Mouse (Mus musculus): ENCODE results near the gene Kdelc2. TPM values are rescaled to one million over a fixed set of nuclear protein-coding genes. Genes with fewer than 3 reads are reported as not detected.

The Kdelc2 gene
- polyA plus RNA-seq, 2 experiments = 1.5 to 3.0 TPM

DNA sequence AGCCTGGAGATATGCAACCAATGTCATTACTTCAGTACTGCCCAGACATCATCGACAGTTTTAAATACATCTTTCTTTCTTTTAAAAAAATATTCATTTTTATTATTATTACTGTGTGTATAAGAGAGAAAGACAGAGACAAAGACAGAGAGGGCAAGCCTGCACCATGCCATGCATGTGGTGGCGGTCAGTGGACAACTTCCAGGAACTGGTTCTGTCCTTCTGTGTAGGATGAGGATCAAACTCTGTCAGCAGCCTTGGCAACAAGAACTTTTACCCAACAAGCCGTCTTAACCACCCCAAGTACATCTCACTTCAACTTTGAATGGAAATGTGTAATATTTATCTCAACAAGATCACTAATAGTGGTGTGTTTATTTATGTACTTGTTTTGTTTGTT is 41.8 kb upstream of the Kdelc2 start:
- H3K4me1 ChIP-seq (replicated peaks; ENCODE audit: control insufficient read depth in 2 of 2, insufficient read depth in 2 of 2, low read length in 1 of 2) = no peaks in the 10 kb centered on the region
- TF ChIP-seq EP300 (IDR thresholded peaks at IDR 0.05; ENCODE audit: low read depth) = no peak
- TF ChIP-seq CTCF (IDR thresholded peaks at IDR 0.05; ENCODE audit: low read depth) = no peak

DNA sequence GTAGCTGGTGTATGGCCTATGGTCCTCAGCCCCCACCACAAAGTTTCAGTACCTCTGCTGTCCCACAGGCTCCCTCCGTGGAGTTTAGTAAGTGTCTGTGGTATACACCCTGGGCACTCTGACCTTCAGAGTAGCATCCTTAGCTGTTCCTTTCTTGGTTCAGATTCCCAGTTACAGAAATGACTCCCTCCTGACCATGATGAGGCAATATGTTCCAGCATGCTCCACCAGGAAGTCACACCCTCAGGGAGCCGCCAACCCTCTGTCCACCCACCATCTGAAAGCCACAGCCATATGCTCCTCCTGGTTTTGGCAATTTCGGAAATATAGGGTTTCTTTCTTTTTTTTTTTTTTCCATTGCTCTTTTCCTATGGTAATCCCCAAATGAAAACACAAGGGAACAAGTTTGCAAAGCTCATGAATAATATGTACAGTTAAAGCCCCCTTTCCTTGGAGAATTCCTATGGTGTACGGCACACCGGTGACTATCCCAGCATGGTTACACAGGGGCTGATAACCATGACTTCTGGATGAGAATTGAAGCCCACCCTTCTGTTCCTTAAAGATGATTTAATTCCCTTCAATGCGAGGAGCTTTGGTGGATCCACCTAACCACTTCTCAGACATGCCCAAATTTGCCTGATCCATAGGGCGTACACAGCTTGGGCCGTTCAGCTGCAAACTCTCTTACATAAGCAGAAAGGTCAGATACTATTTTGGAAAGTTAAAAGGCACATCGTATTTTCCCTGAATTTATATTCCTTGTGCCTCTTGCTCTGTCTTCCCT is 39.0 kb upstream of the Kdelc2 start:
- H3K36me3 ChIP-seq (replicated peaks; ENCODE audit: control insufficient read depth, insufficient read depth, low read depth) = no peaks in the 10 kb centered on the region
- no peak for DNase-seq (ENCODE audit: low read depth in 3 of 3, low spot score in 3 of 3)
- H3K9me3 ChIP-seq (ENCODE audit: control insufficient read depth, low read length) = no peaks in the 10 kb centered on the region
- H3K9ac ChIP-seq (replicated peaks) = no peak overlapping the region
- no peak for ATAC-seq (ENCODE audit: insufficient read depth)
- no peak overlapping the region for H3K4me3 ChIP-seq (ENCODE audit: insufficient read depth in 1 of 2, low read depth in 2 of 2, low read length in 2 of 2)
- no peak overlapping the region for H3K4me2 ChIP-seq (ENCODE audit: low read depth)
- no peaks in the 10 kb centered on the region for H3K4me1 ChIP-seq (replicated peaks; ENCODE audit: control insufficient read depth in 2 of 2, insufficient read depth in 2 of 2, low read length in 1 of 2)
- no peaks in the 10 kb centered on the region for H3K27me3 ChIP-seq (ENCODE audit: control insufficient read depth, insufficient read depth, low read length)
- 68% methylated on average over 9 of the region's 9 CpGs for WGBS (ENCODE audit: insufficient replicate concordance)
- TF ChIP-seq CTCF (IDR thresholded peaks at IDR 0.05; ENCODE audit: low read depth) (no peak), EP300 (IDR thresholded peaks at IDR 0.05; ENCODE audit: low read depth) (no peak)
- H3K27ac ChIP-seq = no peak overlapping the region

More for the DNA sequence above, 41.8 kb upstream of the Kdelc2 start:
- Histone ChIP-seq H3K27me3 (ENCODE audit: control insufficient read depth, insufficient read depth, low read length) (no peaks in the 10 kb centered on the region), H3K4me2 (ENCODE audit: low read depth) (no peak overlapping the region), H3K9me3 (ENCODE audit: control insufficient read depth, low read length) (no peaks in the 10 kb centered on the region), H3K36me3 (replicated peaks; ENCODE audit: control insufficient read depth, insufficient read depth, low read depth) (no peaks in the 10 kb centered on the region), H3K27ac (no peak overlapping the region), H3K9ac (replicated peaks) (no peak overlapping the region), H3K4me3 (ENCODE audit: insufficient read depth in 1 of 2, low read depth in 2 of 2, low read length in 2 of 2) (no peak overlapping the region)
- DNase-seq (ENCODE audit: low read depth in 3 of 3, low spot score in 3 of 3) (no peak), ATAC-seq (ENCODE audit: insufficient read depth) (no peak)
- 48% methylated on average over 3 of the region's 3 CpGs for WGBS (ENCODE audit: insufficient replicate concordance)

DNA sequence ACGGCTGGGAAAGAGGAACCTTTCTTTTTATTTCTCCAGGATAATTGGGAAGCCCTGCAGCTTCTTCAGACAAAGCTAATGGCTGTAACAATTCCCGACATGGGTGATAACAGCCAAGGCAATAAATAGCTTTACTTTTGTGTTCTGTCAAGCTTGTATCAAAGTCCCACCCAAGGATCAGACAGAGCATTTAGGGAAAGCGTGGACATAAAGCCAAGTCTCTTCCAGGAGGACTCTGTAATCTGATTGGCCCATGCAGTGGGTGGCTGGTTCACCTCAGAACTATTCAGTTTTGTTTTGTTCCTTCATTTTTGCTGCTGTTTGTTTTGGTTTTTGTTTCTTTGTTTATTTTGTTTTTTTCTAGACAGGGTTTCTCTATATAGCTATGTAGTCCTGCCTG is 38.1 kb upstream of the Kdelc2 start:
- TF ChIP-seq CTCF (IDR thresholded peaks at IDR 0.05; ENCODE audit: low read depth) (no peak), EP300 (IDR thresholded peaks at IDR 0.05; ENCODE audit: low read depth) (no peak)
- Histone ChIP-seq H3K9me3 (ENCODE audit: control insufficient read depth, low read length) (no peaks in the 10 kb centered on the region), H3K27ac (no peak overlapping the region), H3K27me3 (ENCODE audit: control insufficient read depth, insufficient read depth, low read length) (no peaks in the 10 kb centered on the region), H3K9ac (replicated peaks) (no peak overlapping the region), H3K36me3 (replicated peaks; ENCODE audit: control insufficient read depth, insufficient read depth, low read depth) (no peaks in the 10 kb centered on the region), H3K4me2 (ENCODE audit: low read depth) (no peak overlapping the region), H3K4me3 (ENCODE audit: insufficient read depth in 1 of 2, low read depth in 2 of 2, low read length in 2 of 2) (no peak overlapping the region), H3K4me1 (replicated peaks; ENCODE audit: control insufficient read depth in 2 of 2, insufficient read depth in 2 of 2, low read length in 1 of 2) (no peaks in the 10 kb centered on the region)
- ATAC-seq (ENCODE audit: insufficient read depth) = no peak
- DNase-seq (ENCODE audit: low read depth in 3 of 3, low spot score in 3 of 3) = no peak
- 46% methylated on average over 3 of the region's 3 CpGs for WGBS (ENCODE audit: insufficient replicate concordance)

DNA sequence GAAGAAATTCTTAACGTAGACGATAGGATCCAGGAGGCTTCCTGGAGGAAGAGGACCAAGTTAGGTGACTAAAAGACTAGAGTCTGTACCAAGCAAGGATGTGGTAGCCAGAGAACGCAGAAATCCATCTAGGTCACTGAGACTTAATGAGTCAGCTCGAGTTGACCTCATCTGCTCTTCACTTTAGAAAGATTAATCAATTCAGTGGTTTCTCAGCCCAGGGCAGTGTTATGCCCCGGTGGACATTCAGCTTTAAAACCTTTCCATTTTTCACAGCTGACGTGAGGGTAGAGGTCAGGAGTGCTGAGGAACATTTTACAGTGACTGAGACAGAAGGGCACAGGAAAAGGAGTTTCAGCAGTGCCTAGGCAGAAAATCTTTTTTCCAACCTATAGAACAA is 37.4 kb upstream of the Kdelc2 start:
- 61% methylated on average over 6 of the region's 6 CpGs for WGBS (ENCODE audit: insufficient replicate concordance)
- DNase-seq (ENCODE audit: low read depth in 3 of 3, low spot score in 3 of 3) = no peak
- Histone ChIP-seq H3K27me3 (ENCODE audit: control insufficient read depth, insufficient read depth, low read length) (no peaks in the 10 kb centered on the region), H3K9ac (replicated peaks) (no peak overlapping the region), H3K9me3 (ENCODE audit: control insufficient read depth, low read length) (no peaks in the 10 kb centered on the region), H3K4me1 (replicated peaks; ENCODE audit: control insufficient read depth in 2 of 2, insufficient read depth in 2 of 2, low read length in 1 of 2) (no peaks in the 10 kb centered on the region), H3K27ac (no peak overlapping the region), H3K4me3 (ENCODE audit: insufficient read depth in 1 of 2, low read depth in 2 of 2, low read length in 2 of 2) (no peak overlapping the region), H3K36me3 (replicated peaks; ENCODE audit: control insufficient read depth, insufficient read depth, low read depth) (no peaks in the 10 kb centered on the region), H3K4me2 (ENCODE audit: low read depth) (no peak overlapping the region)
- no peak for ATAC-seq (ENCODE audit: insufficient read depth)
- TF ChIP-seq EP300 (IDR thresholded peaks at IDR 0.05; ENCODE audit: low read depth) (no peak), CTCF (IDR thresholded peaks at IDR 0.05; ENCODE audit: low read depth) (no peak)

DNA sequence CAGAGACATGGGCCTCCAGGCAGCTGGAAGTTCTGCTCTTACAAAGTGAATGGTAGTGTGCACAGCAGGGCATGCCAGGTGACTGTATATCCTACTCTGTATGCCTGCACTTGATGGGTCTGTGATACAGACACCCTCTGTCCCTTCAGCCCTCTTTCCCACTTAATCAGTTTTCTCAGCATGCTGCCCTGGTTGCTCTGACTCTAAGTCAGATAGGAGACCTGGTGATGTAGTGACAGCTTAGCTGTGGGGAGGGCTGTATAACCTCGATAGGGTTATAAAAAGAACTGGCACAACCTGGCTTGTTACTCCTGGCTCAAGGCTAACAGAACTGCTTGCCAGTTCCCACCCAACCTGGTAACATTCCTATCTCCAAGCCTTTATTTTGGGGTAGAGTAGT is 34.6 kb upstream of the Kdelc2 start:
- H3K27ac ChIP-seq = no peak overlapping the region
- H3K9ac ChIP-seq (replicated peaks) = no peak overlapping the region
- no peak for DNase-seq (ENCODE audit: low read depth in 3 of 3, low spot score in 3 of 3)
- no peak overlapping the region for H3K4me3 ChIP-seq (ENCODE audit: insufficient read depth in 1 of 2, low read depth in 2 of 2, low read length in 2 of 2)
- no peaks in the 10 kb centered on the region for H3K9me3 ChIP-seq (ENCODE audit: control insufficient read depth, low read length)
- H3K4me2 ChIP-seq (ENCODE audit: low read depth) = no peak overlapping the region
- no peaks in the 10 kb centered on the region for H3K27me3 ChIP-seq (ENCODE audit: control insufficient read depth, insufficient read depth, low read length)
- WGBS (ENCODE audit: insufficient replicate concordance) = 33% methylated on average over 1 of the region's 1 CpGs
- no peaks in the 10 kb centered on the region for H3K36me3 ChIP-seq (replicated peaks; ENCODE audit: control insufficient read depth, insufficient read depth, low read depth)
- TF ChIP-seq CTCF (IDR thresholded peaks at IDR 0.05; ENCODE audit: low read depth) (no peak), EP300 (IDR thresholded peaks at IDR 0.05; ENCODE audit: low read depth) (no peak)
- no peaks in the 10 kb centered on the region for H3K4me1 ChIP-seq (replicated peaks; ENCODE audit: control insufficient read depth in 2 of 2, insufficient read depth in 2 of 2, low read length in 1 of 2)
- no peak for ATAC-seq (ENCODE audit: insufficient read depth)
